Mouse (Mus musculus): ENCODE data around the gene Bpifb4. TPM values are rescaled to one million over a fixed set of nuclear protein-coding genes. Genes with fewer than 3 reads are reported as not detected.

Gene Bpifb4
- not detected for total RNA-seq (2023)

GRCm38 (mm10) chr2:153937843-153938242, at the start of gene Bpifb4:
Gene Bpifb4 (plus strand): TSS chr2:153938212.

GRCm38 (mm10) chr2:153900088-153900487, 37.9 kb upstream of the Bpifb4 start, which contains the start of gene Bpifb6:
Gene Bpifb6 (plus strand): TSS chr2:153900388.

GRCm38 (mm10) chr2:153917930-153918329, 20.1 kb upstream of the Bpifb4 start, which contains the start of gene Bpifb3:
Gene Bpifb3 (plus strand): TSS chr2:153918230.

GRCm38 (mm10) chr2:153974582-153974981, 36.6 kb downstream of the Bpifb4 start, which contains the start of gene Bpifa6:
Gene Bpifa6 (plus strand): TSS chr2:153974945.

GRCm38 (mm10) chr2:154007965-154008364, 70.0 kb downstream of the Bpifb4 start, which contains the start of gene Bpifa2:
Gene Bpifa2 (plus strand): TSS chr2:154008265.

Other genes with a start within 250 kb of the Bpifb4 start
- not detected for gene Dnmt3c, start 241.6 kb upstream of the Bpifb4 start, total RNA-seq (2023)
- gene Mapre1, start 196.9 kb upstream of the Bpifb4 start, total RNA-seq (2023): 132 TPM
- 0.65 TPM for gene Efcab8, start 158.3 kb upstream of the Bpifb4 start, total RNA-seq (2023)
- gene Sun5, start 67.1 kb upstream of the Bpifb4 start, total RNA-seq (2023): not detected
- not detected for gene Bpifb2, start 63.2 kb upstream of the Bpifb4 start, total RNA-seq (2023)
- not detected for gene Bpifb6, start 37.8 kb upstream of the Bpifb4 start, total RNA-seq (2023)
- gene Bpifb3, start 20.0 kb upstream of the Bpifb4 start, total RNA-seq (2023): not detected
- not detected for gene Bpifa6, start 36.7 kb downstream of the Bpifb4 start, total RNA-seq (2023)
- gene Bpifa2, start 70.1 kb downstream of the Bpifb4 start, total RNA-seq (2023): not detected
- gene Bpifa3, start 192.1 kb downstream of the Bpifb4 start, total RNA-seq (2023): not detected
- gene Bpifa1, start 204.7 kb downstream of the Bpifb4 start, total RNA-seq (2023): not detected
- not detected for gene Bpifa5, start 224.4 kb downstream of the Bpifb4 start, total RNA-seq (2023)

Measured in CD4-positive naive resting alpha-beta T cell, adult 57 days (primary cell).